Mouse (Mus musculus): ENCODE results near the gene Gm21969. TPM values are rescaled to one million over a fixed set of nuclear protein-coding genes. Genes with fewer than 3 reads are reported as not detected.

Gm21969 gene
- polyA plus RNA-seq, 1 experiment, result 0.02 TPM

- H3K4me3 ChIP-seq (ENCODE audit: insufficient read depth, low read depth, low read length), result no peak overlapping the region
- no peak overlapping the region for H3K27ac ChIP-seq (ENCODE audit: insufficient read depth, low read depth, low read length)
- peaks cover 10% of the 10 kb centered on the region for H3K4me1 ChIP-seq (ENCODE audit: control insufficient read depth, insufficient read depth, low read length)
- H3K36me3 ChIP-seq (ENCODE audit: control insufficient read depth, insufficient read depth, low read length), result no peaks in the 10 kb centered on the region
- no peaks in the 10 kb centered on the region for H3K27me3 ChIP-seq (replicated peaks; ENCODE audit: control insufficient read depth, insufficient read depth, low read length)
- WGBS, result 58% methylated on average over 6 of the region's 6 CpGs
- no peak for DNase-seq
- no peak for TF ChIP-seq POLR2A (IDR thresholded peaks at IDR 0.05; ENCODE audit: low read depth, low read length)
- TF ChIP-seq CTCF (conservative IDR thresholded peaks at IDR 0.05; ENCODE audit: insufficient read depth, insufficient read length, low read depth, low read length), result no peak
Observed at GRCm38 (mm10) chr4:139593383-139593782, 9.6 kb upstream of the Gm21969 start.

DNA sequence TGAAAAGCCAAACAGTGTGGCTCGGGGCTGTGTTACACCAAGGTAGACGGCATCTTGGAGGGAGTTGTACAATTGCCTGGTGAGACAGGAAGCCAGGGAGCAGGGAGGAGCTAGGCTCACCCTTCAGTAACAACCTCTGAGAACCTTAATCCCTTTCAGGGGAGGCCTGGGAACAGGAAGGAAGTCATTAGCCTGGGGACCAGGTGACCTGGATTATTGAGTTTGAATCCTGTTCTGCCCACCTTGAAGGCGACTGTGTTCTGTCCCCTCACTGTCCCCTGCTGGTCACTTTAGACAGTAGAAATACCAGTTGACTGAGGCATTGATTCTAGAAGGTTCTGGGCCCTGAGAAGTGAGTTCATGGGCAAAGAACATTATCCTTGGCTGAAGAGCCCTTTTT is 8.9 kb upstream of the Gm21969 start:
- H3K4me1 ChIP-seq (ENCODE audit: control insufficient read depth, insufficient read depth, low read length), result peaks cover 10% of the 10 kb centered on the region
- DNase-seq, result peak; percentile 50
- H3K36me3 ChIP-seq (ENCODE audit: control insufficient read depth, insufficient read depth, low read length), result no peaks in the 10 kb centered on the region
- no peaks in the 10 kb centered on the region for H3K27me3 ChIP-seq (replicated peaks; ENCODE audit: control insufficient read depth, insufficient read depth, low read length)
- no peak overlapping the region for H3K4me3 ChIP-seq (ENCODE audit: insufficient read depth, low read depth, low read length)
- peak; percentile 44 for TF ChIP-seq CTCF (conservative IDR thresholded peaks at IDR 0.05; ENCODE audit: insufficient read depth, insufficient read length, low read depth, low read length)
- TF ChIP-seq POLR2A (IDR thresholded peaks at IDR 0.05; ENCODE audit: low read depth, low read length), result no peak
- H3K27ac ChIP-seq (ENCODE audit: insufficient read depth, low read depth, low read length), result no peak overlapping the region
- WGBS, result 46% methylated on average over 3 of the region's 3 CpGs

- DNase-seq, result no peak
- Histone ChIP-seq H3K4me3 (ENCODE audit: insufficient read depth, low read depth, low read length) (no peak overlapping the region), H3K4me1 (ENCODE audit: control insufficient read depth, insufficient read depth, low read length) (peaks cover 17% of the 10 kb centered on the region), H3K27me3 (replicated peaks; ENCODE audit: control insufficient read depth, insufficient read depth, low read length) (no peaks in the 10 kb centered on the region), H3K27ac (ENCODE audit: insufficient read depth, low read depth, low read length) (no peak overlapping the region; the same call in 1 of the 2 replicates), H3K36me3 (ENCODE audit: control insufficient read depth, insufficient read depth, low read length) (no peaks in the 10 kb centered on the region)
- WGBS, result 72% methylated on average over 9 of the region's 9 CpGs
- TF ChIP-seq POLR2A (IDR thresholded peaks at IDR 0.05; ENCODE audit: low read depth, low read length) (no peak), CTCF (conservative IDR thresholded peaks at IDR 0.05; ENCODE audit: insufficient read depth, insufficient read length, low read depth, low read length) (no peak)
Observed at GRCm38 (mm10) chr4:139596715-139597114, 6.3 kb upstream of the Gm21969 start.

DNA sequence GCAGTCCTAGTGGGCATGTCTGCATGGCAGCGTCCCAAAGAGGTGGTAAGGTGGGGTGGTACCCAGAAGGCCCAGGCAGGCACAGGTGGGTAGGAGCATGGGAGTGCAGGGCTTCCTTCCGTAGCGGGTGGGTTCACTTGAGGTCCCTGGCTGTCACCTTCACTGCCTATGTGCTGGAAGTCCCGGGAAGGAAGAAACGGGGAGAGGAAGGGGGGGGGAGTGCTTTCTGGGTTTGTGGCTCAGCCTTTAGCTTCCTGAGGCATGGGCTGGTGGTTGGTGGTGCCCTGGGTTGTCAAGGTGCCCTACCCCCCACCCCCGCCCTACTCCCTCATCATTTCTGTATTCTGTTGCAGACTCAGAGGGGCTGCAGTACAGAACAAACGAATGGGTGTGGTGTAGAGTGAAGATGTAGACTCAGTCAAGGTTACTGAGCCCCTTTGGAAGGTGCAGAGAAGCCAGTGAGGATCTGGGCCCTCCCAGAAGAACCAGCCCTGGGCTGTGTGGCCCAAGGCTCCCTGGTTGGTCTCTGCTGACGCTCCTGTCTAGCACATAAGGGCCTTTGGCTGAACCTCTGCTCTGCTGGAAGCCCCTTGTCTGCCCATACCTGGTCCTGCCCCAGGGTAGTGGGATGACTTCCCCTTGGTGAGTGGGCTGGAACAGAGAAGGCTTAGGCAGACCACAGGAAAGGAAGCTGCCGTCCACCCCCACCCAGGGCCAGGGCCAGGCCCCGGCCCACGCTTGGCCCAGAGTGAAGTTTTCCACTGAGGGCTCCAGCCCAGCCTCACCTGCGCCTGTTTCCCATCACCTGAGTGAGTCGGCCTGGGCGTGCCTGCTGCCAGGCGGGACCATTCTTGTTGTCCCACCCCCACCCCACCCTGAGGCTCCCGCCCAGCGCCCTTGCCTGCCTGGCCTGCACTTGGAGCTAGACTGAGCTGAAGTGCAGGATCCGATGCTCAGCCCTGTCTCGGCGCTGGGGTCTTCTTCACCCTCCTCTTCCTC is 5.4 kb upstream of the Gm21969 start:
- no peak for DNase-seq
- 57% methylated on average over 20 of the region's 20 CpGs for WGBS
- TF ChIP-seq CTCF (conservative IDR thresholded peaks at IDR 0.05; ENCODE audit: insufficient read depth, insufficient read length, low read depth, low read length) (no peak), POLR2A (IDR thresholded peaks at IDR 0.05; ENCODE audit: low read depth, low read length) (no peak)
- Histone ChIP-seq H3K36me3 (ENCODE audit: control insufficient read depth, insufficient read depth, low read length) (no peaks in the 10 kb centered on the region), H3K4me3 (ENCODE audit: insufficient read depth, low read depth, low read length) (no peak overlapping the region), H3K27me3 (replicated peaks; ENCODE audit: control insufficient read depth, insufficient read depth, low read length) (no peaks in the 10 kb centered on the region), H3K4me1 (ENCODE audit: control insufficient read depth, insufficient read depth, low read length) (peaks cover 19% of the 10 kb centered on the region), H3K27ac (ENCODE audit: insufficient read depth, low read depth, low read length) (peak overlapping the region; percentile 67; the same call in 1 of the 2 replicates)

DNA sequence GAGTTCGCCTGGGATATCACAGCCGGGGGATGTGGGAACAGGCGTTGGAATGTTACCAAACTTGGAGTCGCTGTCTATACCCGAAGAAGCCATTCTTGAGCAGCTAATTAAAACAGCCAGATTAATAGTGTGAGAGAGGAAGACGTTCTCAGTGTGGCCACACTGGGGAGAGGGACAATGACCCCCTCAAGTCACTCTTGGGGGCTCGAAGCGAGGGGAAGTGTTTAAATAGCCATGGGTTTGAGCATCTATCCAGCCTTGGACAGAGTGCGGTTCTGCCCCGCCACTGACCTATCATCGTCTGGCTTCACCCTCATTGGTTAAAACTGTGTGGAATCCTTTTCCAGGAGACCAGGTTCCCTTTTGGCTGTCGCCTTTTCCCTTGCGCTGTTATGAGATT is 4.6 kb upstream of the Gm21969 start:
- H3K27me3 ChIP-seq (replicated peaks; ENCODE audit: control insufficient read depth, insufficient read depth, low read length), result no peaks in the 10 kb centered on the region
- TF ChIP-seq CTCF (conservative IDR thresholded peaks at IDR 0.05; ENCODE audit: insufficient read depth, insufficient read length, low read depth, low read length) (no peak), POLR2A (IDR thresholded peaks at IDR 0.05; ENCODE audit: low read depth, low read length) (no peak)
- H3K4me1 ChIP-seq (ENCODE audit: control insufficient read depth, insufficient read depth, low read length), result peaks cover 19% of the 10 kb centered on the region
- H3K4me3 ChIP-seq (ENCODE audit: insufficient read depth, low read depth, low read length), result no peak overlapping the region
- peak overlapping the region; percentile 67 for H3K27ac ChIP-seq (ENCODE audit: insufficient read depth, low read depth, low read length)
- H3K36me3 ChIP-seq (ENCODE audit: control insufficient read depth, insufficient read depth, low read length), result no peaks in the 10 kb centered on the region
- DNase-seq, result no peak
- 41% methylated on average over 13 of the region's 13 CpGs for WGBS

DNA sequence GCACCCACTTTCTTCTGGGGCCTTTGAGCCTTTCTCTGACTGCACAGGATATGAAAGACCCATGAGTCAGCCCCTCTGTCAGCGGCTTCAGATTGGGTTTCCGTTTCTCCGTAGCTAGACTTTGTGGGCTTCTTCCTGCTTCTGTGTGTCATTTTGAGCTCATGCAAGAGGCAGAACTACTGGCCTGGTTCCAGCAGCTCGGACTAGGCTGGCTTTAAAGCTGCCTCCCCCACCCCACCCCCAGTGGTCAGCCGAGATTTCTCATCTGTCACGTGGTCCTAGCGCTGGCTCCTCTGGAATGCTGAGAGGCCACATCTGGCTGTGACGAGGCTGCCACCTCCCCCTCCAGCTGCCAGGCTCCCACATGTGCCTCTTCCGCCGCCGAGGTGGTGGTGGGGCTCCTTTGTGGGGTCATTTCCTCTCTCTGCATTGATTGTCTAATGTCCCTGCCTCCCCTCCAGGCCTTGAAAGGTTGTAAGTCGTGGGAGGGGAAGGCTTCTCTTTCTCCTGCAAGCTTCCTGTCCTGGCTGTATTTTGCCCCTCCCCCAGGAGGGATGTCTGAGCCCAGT is 4.0 kb upstream of the Gm21969 start:
- WGBS, result 2% methylated on average over 12 of the region's 12 CpGs
- Histone ChIP-seq H3K27ac (ENCODE audit: insufficient read depth, low read depth, low read length) (peak overlapping the region; percentile 67), H3K36me3 (ENCODE audit: control insufficient read depth, insufficient read depth, low read length) (no peaks in the 10 kb centered on the region), H3K27me3 (replicated peaks; ENCODE audit: control insufficient read depth, insufficient read depth, low read length) (no peaks in the 10 kb centered on the region), H3K4me3 (ENCODE audit: insufficient read depth, low read depth, low read length) (peak overlapping the region; percentile 28; the same call in 1 of the 2 replicates), H3K4me1 (ENCODE audit: control insufficient read depth, insufficient read depth, low read length) (peaks cover 19% of the 10 kb centered on the region)
- DNase-seq, result peak; percentile 96
- TF ChIP-seq CTCF (conservative IDR thresholded peaks at IDR 0.05; ENCODE audit: insufficient read depth, insufficient read length, low read depth, low read length), result no peak
- TF ChIP-seq POLR2A (IDR thresholded peaks at IDR 0.05; ENCODE audit: low read depth, low read length), result no peak

All from kidney, adult 2 months (tissue).